Mouse (Mus musculus) G1E (cell line): Measurements from ENCODE around the gene Ifi213.

Experiments used
- CTCF ChIP-seq: IDR thresholded peaks from 2 replicates; pipeline ENCODE4 v1.5.1; 2012; ENCODE audit warnings: low read depth, low read length, inconsistent platforms, mixed read lengths
- GATA1 ChIP-seq: IDR thresholded peaks from 2 replicates; pipeline ENCODE4 v1.6.1; 2012; ENCODE audit warnings: borderline replicate concordance, low read length, inconsistent platforms, mixed read lengths
- GATA2 ChIP-seq: IDR thresholded peaks from 2 replicates; pipeline ENCODE4 v1.6.1; 2012; ENCODE audit warnings: low read depth, low read length, inconsistent platforms, borderline replicate concordance
- POLR2AphosphoS5 ChIP-seq: IDR thresholded peaks from 2 replicates; pipeline ENCODE4 v1.6.1; 2012; ENCODE audit warnings: low read depth, low read length, inconsistent platforms; ENCODE audit not compliant: insufficient replicate concordance

GRCm38 (mm10) chr1:173645393-173645792 lies 46.3 kb upstream of the Ifi213 start:
- TF ChIP-seq CTCF = no peak
- no peak for TF ChIP-seq GATA2
- no peak for TF ChIP-seq POLR2AphosphoS5
- TF ChIP-seq GATA1 = no peak
